Mouse (Mus musculus): Measurements from ENCODE around the gene Olfr1137. TPM values are rescaled to one million over a fixed set of nuclear protein-coding genes. Genes with fewer than 3 reads are reported as not detected.

The Olfr1137 gene
- total RNA-seq (2021): not detected
- long read RNA-seq, experiment 1: 0 reads
- long read RNA-seq, experiment 2: 0 reads

GRCm38 (mm10) chr2:87713079-87713478 is at the start of gene Olfr1137:
Gene Olfr1137 (minus strand): TSS chr2:87713179.
- no peak for DNase-seq

GRCm38 (mm10) chr2:87753891-87754290 is 40.9 kb upstream of the Olfr1137 start, which contains the start of gene Olfr1141:
Gene Olfr1141 (minus strand): TSS chr2:87753991.
- no peak for DNase-seq

GRCm38 (mm10) chr2:87743452-87743851 is 30.5 kb upstream of the Olfr1137 start, which contains the start of gene Olfr1140:
Gene Olfr1140 (plus strand): TSS chr2:87743752.
- no peak for DNase-seq

GRCm38 (mm10) chr2:87739878-87740277 is 26.9 kb upstream of the Olfr1137 start, which contains the start of gene Olfr1138:
Gene Olfr1138 (minus strand): TSS chr2:87739978.
- no peak for DNase-seq

- DNase-seq: no peak
Observed at GRCm38 (mm10) chr2:87693847-87694246, 19.1 kb downstream of the Olfr1137 start, which contains the start of gene Olfr1136. Gene Olfr1136 (minus strand): TSS chr2:87693947.

- no peak for DNase-seq
Observed at GRCm38 (mm10) chr2:87673564-87673963, 39.4 kb downstream of the Olfr1137 start, which contains the start of gene Olfr1135. Gene Olfr1135 (minus strand): TSS chr2:87673664.

Other genes with a start within 250 kb of the Olfr1137 start
- not detected for gene Pramel7, start 216.1 kb downstream of the Olfr1137 start, total RNA-seq (2021)
- gene Pramel6, start 206.6 kb downstream of the Olfr1137 start, total RNA-seq (2021): not detected
- gene Olfr153, start 181.4 kb downstream of the Olfr1137 start, total RNA-seq (2021): not detected
- not detected for gene Olfr1128, start 167.6 kb downstream of the Olfr1137 start, total RNA-seq (2021)
- gene Olfr1129, start 139.3 kb downstream of the Olfr1137 start, total RNA-seq (2021): not detected
- gene Olfr1130, start 107.0 kb downstream of the Olfr1137 start, total RNA-seq (2021): not detected
- gene Olfr1131, start 86.1 kb downstream of the Olfr1137 start, total RNA-seq (2021): not detected
- not detected for gene Olfr1132, start 75.6 kb downstream of the Olfr1137 start, total RNA-seq (2021)
- gene Olfr1133, start 65.8 kb downstream of the Olfr1137 start, total RNA-seq (2021): not detected
- gene Olfr1134, start 54.7 kb downstream of the Olfr1137 start, total RNA-seq (2021): not detected
- not detected for gene Olfr1135, start 39.5 kb downstream of the Olfr1137 start, total RNA-seq (2021)
- gene Olfr1136, start 19.2 kb downstream of the Olfr1137 start, total RNA-seq (2021): not detected
- gene Olfr1138, start 26.8 kb upstream of the Olfr1137 start, total RNA-seq (2021): not detected
- gene Olfr1140, start 30.6 kb upstream of the Olfr1137 start, total RNA-seq (2021): not detected
- not detected for gene Olfr1141, start 40.8 kb upstream of the Olfr1137 start, total RNA-seq (2021)
- not detected for gene Olfr152, start 66.3 kb upstream of the Olfr1137 start, total RNA-seq (2021)
- not detected for gene Olfr1143, start 87.4 kb upstream of the Olfr1137 start, total RNA-seq (2021)
- not detected for gene Olfr1145, start 96.6 kb upstream of the Olfr1137 start, total RNA-seq (2021)
- not detected for gene Olfr1148, start 117.4 kb upstream of the Olfr1137 start, total RNA-seq (2021)
- gene Olfr1150-ps1, start 130.8 kb upstream of the Olfr1137 start, total RNA-seq (2021): not detected
- gene Olfr1151, start 142.7 kb upstream of the Olfr1137 start, total RNA-seq (2021): not detected
- not detected for gene Olfr1152, start 153.3 kb upstream of the Olfr1137 start, total RNA-seq (2021)
- not detected for gene Olfr1153, start 181.8 kb upstream of the Olfr1137 start, total RNA-seq (2021)
- not detected for gene Olfr1154, start 192.0 kb upstream of the Olfr1137 start, total RNA-seq (2021)
- gene Olfr1155, start 232.0 kb upstream of the Olfr1137 start, total RNA-seq (2021): not detected
- gene Olfr1156, start 239.9 kb upstream of the Olfr1137 start, total RNA-seq (2021): not detected

Data from gastrocnemius, postnatal 10 days (tissue).